Mouse (Mus musculus) neural tube, embryonic 14.5 days (tissue): ENCODE data around the gene Kremen1. TPM values are rescaled to one million over a fixed set of nuclear protein-coding genes. Genes with fewer than 3 reads are reported as not detected.

Source experiments
- ATAC-seq: fragments of 200-750 bp; cut with Nextera tagmentation; 2 replicates; pipeline ENCODE4 v1.8.0; 2017; ENCODE audit warnings: low read depth, mild to moderate bottlenecking, moderate TSS enrichment, moderate library complexity
- H3K27ac ChIP-seq: fragments of 300-500 bp; sonication (generic); 2 replicates; pipeline ENCODE4 v1.5.1; 2014; ENCODE audit warnings: low read depth, mild to moderate bottlenecking, control low read depth, low read length, moderate library complexity, mixed read lengths
- H3K27me3 ChIP-seq: fragments of 300-500 bp; sonication (generic); 2 replicates; pipeline ENCODE4 v1.6.1; 2014; ENCODE audit warnings: low read length; ENCODE audit not compliant: control insufficient read depth, insufficient read depth
- H3K36me3 ChIP-seq: fragments of 300-500 bp; sonication (generic); 2 replicates; pipeline ENCODE4 v1.6.1; 2014; ENCODE audit warnings: low read length, mixed read lengths; ENCODE audit not compliant: control insufficient read depth, insufficient read depth
- H3K4me1 ChIP-seq: fragments of 300-500 bp; sonication (generic); 2 replicates; pipeline ENCODE4 v1.6.1; 2014; ENCODE audit warnings: low read length; ENCODE audit not compliant: control insufficient read depth, insufficient read depth
- H3K4me2 ChIP-seq: fragments of 300-500 bp; sonication (generic); 2 replicates; pipeline ENCODE4 v1.6.1; 2014; ENCODE audit warnings: mild to moderate bottlenecking, low read depth, low read length, control low read depth
- H3K4me3 ChIP-seq: fragments of 300-500 bp; sonication (generic); 2 replicates; pipeline ENCODE4 v1.5.1; 2014; ENCODE audit warnings: low read depth, low read length, control low read depth, mixed read lengths
- H3K9ac ChIP-seq: fragments of 300-500 bp; sonication (generic); replicated peaks from 2 replicates; pipeline ENCODE4 v1.6.1; 2014; ENCODE audit warnings: low read depth, mild to moderate bottlenecking, control low read depth, low read length, mixed read lengths
- H3K9me3 ChIP-seq: fragments of 300-500 bp; sonication (generic); 2 replicates; pipeline ENCODE4 v1.6.1; 2016; ENCODE audit warnings: low read length; ENCODE audit not compliant: control insufficient read depth
- WGBS: fragments of 180-500 bp; shearing (Covaris S2); extraction: QIAGEN DNeasy Blood & Tissue Kit; methylation state at CpG from one replicate; pipeline ENCODE4 v1.1.7; 2014; 5-methylcytosine and 5-hydroxymethylcytosine counted together
- polyA plus RNA-seq: library from polyadenylated mRNA; unstranded; fragments of >200 nt; fragmentation: Nextera tagmentation; extraction: Ambion mirVana; gene quantifications from 2 replicates; pipeline ENCODE4 v1.2.1, GENCODE M21; 2014

The Kremen1 gene
- polyA plus RNA-seq, 1 experiment from 2014 or later: 3.7 TPM

GRCm38 (mm10) chr11:5271274-5272065 lies 10.1 kb upstream of the Kremen1 start:
- H3K4me3 ChIP-seq: no peak overlapping the region
- no peak overlapping the region for H3K4me2 ChIP-seq
- WGBS: 26% methylated on average over 9 of the region's 9 CpGs
- ATAC-seq: peak; percentile 54
- H3K9me3 ChIP-seq: no peaks in the 10 kb centered on the region
- H3K9ac ChIP-seq: 0 out of 2 replicates have a peak overlapping the region, but pooled peaks have one; percentile 7
- no peaks in the 10 kb centered on the region for H3K36me3 ChIP-seq
- peaks cover 11% of the 10 kb centered on the region; the same call in 1 of the 2 replicates for H3K4me1 ChIP-seq
- no peaks in the 10 kb centered on the region for H3K27me3 ChIP-seq
- H3K27ac ChIP-seq: peak overlapping the region; percentile 74

GRCm38 (mm10) chr11:5269846-5270461 lies 8.6 kb upstream of the Kremen1 start:
- no peak overlapping the region for H3K27ac ChIP-seq
- no peak overlapping the region for H3K4me3 ChIP-seq
- H3K9ac ChIP-seq: no peak overlapping the region
- H3K4me2 ChIP-seq: no peak overlapping the region
- no peaks in the 10 kb centered on the region for H3K36me3 ChIP-seq
- H3K9me3 ChIP-seq: no peaks in the 10 kb centered on the region
- peaks cover 11% of the 10 kb centered on the region; the same call in 1 of the 2 replicates for H3K4me1 ChIP-seq
- 90% methylated on average over 8 of the region's 8 CpGs for WGBS
- ATAC-seq: no peak
- no peaks in the 10 kb centered on the region for H3K27me3 ChIP-seq

GRCm38 (mm10) chr11:5265764-5266163 lies 4.4 kb upstream of the Kremen1 start:
- H3K4me3 ChIP-seq: no peak overlapping the region
- no peak for ATAC-seq
- no peaks in the 10 kb centered on the region for H3K36me3 ChIP-seq
- H3K9me3 ChIP-seq: no peaks in the 10 kb centered on the region
- H3K4me2 ChIP-seq: no peak overlapping the region
- no peak overlapping the region for H3K9ac ChIP-seq
- no peaks in the 10 kb centered on the region for H3K27me3 ChIP-seq
- H3K4me1 ChIP-seq: peaks cover under 1% of the 10 kb centered on the region; the same call in 1 of the 2 replicates
- 82% methylated on average over 8 of the region's 8 CpGs for WGBS
- H3K27ac ChIP-seq: no peak overlapping the region

GRCm38 (mm10) chr11:5263078-5263730 lies 1.8 kb upstream of the Kremen1 start:
- Histone ChIP-seq H3K9ac (no peak overlapping the region), H3K9me3 (no peaks in the 10 kb centered on the region), H3K36me3 (no peaks in the 10 kb centered on the region), H3K4me3 (no peak overlapping the region), H3K4me2 (no peak overlapping the region), H3K27me3 (no peaks in the 10 kb centered on the region), H3K4me1 (peaks cover 9% of the 10 kb centered on the region; the same call in 1 of the 2 replicates), H3K27ac (no peak overlapping the region)
- ATAC-seq: no peak
- 70% methylated on average over 26 of the region's 26 CpGs for whole genome bisulfite sequencing

GRCm38 (mm10) chr11:5260942-5261459 lies 357 bp downstream of the Kremen1 start:
- H3K36me3 ChIP-seq: no peaks in the 10 kb centered on the region
- peak; percentile 21 for ATAC-seq
- peak overlapping the region; percentile 75 for H3K9ac ChIP-seq
- under 1% methylated on average over 40 of the region's 42 CpGs for WGBS
- H3K9me3 ChIP-seq: no peaks in the 10 kb centered on the region
- peak overlapping the region; percentile 28; the same call in 1 of the 2 replicates for H3K27ac ChIP-seq
- H3K4me2 ChIP-seq: peak overlapping the region; percentile 73
- H3K4me1 ChIP-seq: peaks cover 20% of the 10 kb centered on the region
- H3K4me3 ChIP-seq: peak overlapping the region; percentile 74
- no peaks in the 10 kb centered on the region for H3K27me3 ChIP-seq

- Histone ChIP-seq H3K36me3 (no peaks in the 10 kb centered on the region), H3K9ac (peak overlapping the region; percentile 17; the same call in 1 of the 2 replicates), H3K27ac (no peak overlapping the region), H3K4me1 (peaks cover 25% of the 10 kb centered on the region), H3K9me3 (no peaks in the 10 kb centered on the region), H3K4me2 (peak overlapping the region; percentile 73), H3K4me3 (peak overlapping the region; percentile 74; the same call in 1 of the 2 replicates), H3K27me3 (no peaks in the 10 kb centered on the region)
- WGBS: 29% methylated on average over 10 of the region's 10 CpGs
- ATAC-seq: no peak
Observed at GRCm38 (mm10) chr11:5259944-5260598, 1.3 kb downstream of the Kremen1 start.

GRCm38 (mm10) chr11:5258036-5258435 lies 3.3 kb downstream of the Kremen1 start:
- WGBS: 96% methylated on average over 6 of the region's 6 CpGs
- Histone ChIP-seq H3K27ac (no peak overlapping the region), H3K9ac (no peak overlapping the region), H3K4me1 (peaks cover 25% of the 10 kb centered on the region), H3K36me3 (no peaks in the 10 kb centered on the region), H3K4me3 (no peak overlapping the region), H3K27me3 (no peaks in the 10 kb centered on the region), H3K4me2 (no peak overlapping the region), H3K9me3 (no peaks in the 10 kb centered on the region)
- no peak for ATAC-seq

GRCm38 (mm10) chr11:5257151-5257862 lies 4.1 kb downstream of the Kremen1 start:
- no peak overlapping the region for H3K9ac ChIP-seq
- H3K36me3 ChIP-seq: no peaks in the 10 kb centered on the region
- WGBS: 80% methylated on average over 13 of the region's 13 CpGs
- no peaks in the 10 kb centered on the region for H3K27me3 ChIP-seq
- H3K27ac ChIP-seq: no peak overlapping the region; the same call in 1 of the 2 replicates
- ATAC-seq: no peak
- H3K4me3 ChIP-seq: no peak overlapping the region
- no peak overlapping the region for H3K4me2 ChIP-seq
- peaks cover 25% of the 10 kb centered on the region for H3K4me1 ChIP-seq
- H3K9me3 ChIP-seq: no peaks in the 10 kb centered on the region
